Mouse (Mus musculus): Measurements from ENCODE around the gene Serinc5.

The Serinc5 gene

DNA sequence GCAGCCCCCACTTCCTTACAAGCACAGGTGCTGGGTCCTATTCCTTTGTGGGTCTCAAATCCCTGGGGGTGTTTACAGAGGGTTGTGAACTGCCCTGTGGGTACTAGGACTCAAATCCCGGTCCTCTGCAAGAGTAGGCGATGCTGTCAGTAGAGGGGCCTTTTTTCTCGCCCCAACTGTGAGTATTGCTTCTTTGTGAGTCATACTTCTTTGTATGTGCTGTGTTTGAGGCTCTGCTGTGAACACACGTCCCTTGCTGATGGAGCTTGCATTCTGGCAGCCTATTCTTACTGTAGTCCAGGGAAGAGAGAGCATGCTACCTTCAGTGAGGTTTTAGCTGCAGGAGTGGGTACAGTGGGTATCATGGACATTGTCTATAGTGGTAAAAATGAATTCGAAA lies 4.3 kb downstream of the Serinc5 start:
- no peak for DNase-seq (ENCODE audit: low spot score)

DNA sequence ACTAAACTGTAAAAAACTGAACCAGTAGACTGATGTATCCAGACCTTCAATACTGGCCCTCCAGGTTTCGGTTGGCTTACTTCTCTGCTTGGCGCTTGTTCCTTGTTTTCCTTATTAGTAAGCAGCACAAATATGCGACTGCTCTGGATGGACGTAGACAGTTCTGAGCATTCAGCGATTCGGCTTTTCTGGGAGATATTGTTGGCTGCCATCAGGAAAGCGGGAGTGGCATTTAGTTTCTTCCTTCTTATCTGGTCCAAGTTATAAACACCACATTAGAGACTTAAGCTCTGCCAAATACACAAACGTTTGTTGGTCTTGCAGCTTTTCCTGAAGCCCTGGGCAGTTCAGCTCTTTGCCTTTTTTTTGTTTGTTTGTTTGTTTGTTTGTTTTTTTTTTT lies 5.6 kb downstream of the Serinc5 start:
- DNase-seq (ENCODE audit: low spot score) = no peak

DNA sequence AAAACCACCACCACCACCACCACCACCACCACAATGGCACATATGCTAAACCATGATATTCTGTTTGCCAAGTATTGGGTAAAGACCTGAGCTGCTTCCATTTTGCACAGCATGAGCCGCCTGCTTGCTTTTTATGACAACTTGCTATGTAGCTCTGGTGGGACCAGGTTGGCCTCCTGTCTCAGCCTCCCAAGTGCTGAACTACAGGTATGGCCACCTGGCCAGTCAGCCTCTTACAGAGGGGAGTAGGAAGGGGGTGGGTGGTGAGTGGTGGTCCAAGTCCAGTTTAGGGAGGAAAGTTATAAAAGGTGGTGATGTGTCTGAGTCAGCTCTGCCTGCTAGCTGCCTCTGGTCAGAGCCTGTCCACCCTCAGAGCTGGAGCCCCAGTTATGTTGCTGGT lies 15.3 kb downstream of the Serinc5 start:
- no peak for DNase-seq (ENCODE audit: low spot score)

DNA sequence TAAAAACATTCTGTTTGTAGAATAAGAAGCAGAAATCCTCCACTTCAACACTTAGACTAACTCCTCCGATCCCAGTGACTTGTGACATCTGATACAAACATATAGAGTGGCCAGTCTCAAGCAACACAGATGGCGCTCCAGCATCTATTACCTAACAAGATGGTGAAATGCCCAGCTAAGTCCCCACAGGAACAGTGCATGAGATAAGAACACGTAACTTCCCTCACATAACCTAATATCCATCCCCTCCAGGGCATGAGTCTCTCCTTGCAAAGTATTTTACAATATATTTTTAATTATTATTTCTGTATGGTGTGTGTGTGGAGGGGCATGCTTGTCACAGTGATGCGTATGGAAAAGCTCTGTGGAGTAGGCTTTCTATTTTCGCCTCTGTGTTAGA lies 15.8 kb downstream of the Serinc5 start:
- no peak for DNase-seq (ENCODE audit: low spot score)

DNA sequence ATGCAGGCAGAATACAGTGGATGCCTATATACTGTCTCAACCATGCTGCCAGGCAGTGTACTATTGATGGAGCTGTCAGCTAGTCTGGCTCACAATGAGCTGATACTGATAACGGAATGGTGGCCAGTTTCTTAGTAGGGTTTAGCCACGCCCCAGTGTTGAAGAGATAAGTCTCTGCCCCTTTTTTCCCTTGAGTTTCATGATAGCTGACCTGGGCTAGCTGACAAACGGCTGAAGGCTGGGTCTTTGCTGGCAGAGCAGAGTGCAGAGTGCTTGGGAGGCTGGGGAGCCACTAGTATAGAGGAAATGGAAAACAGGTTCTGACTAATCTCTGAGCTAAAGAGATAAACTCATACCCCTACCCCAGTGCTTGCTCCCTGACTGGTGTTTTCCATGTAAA lies 18.6 kb downstream of the Serinc5 start:
- no peak for DNase-seq (ENCODE audit: low spot score)

DNA sequence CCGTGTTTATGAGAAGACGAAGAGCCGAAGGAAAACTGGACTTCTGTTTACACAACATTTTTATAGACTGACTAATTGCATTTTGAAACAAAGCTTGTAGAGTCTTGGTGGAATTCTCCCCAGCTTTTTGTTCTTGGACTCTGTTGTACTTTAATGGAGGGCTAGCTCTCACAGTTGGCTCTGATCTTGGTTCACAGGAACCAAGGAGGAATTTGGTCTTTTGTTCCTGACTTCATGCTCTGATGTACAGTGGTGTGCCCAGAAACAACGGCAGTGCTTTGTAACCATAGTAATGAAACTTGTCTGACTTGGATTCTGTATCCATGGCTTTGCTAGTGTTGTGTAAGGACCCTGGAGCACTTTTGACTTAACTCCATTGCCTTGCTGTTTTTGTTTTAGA lies 20.6 kb downstream of the Serinc5 start:
- no peak for DNase-seq (ENCODE audit: low spot score)

DNA sequence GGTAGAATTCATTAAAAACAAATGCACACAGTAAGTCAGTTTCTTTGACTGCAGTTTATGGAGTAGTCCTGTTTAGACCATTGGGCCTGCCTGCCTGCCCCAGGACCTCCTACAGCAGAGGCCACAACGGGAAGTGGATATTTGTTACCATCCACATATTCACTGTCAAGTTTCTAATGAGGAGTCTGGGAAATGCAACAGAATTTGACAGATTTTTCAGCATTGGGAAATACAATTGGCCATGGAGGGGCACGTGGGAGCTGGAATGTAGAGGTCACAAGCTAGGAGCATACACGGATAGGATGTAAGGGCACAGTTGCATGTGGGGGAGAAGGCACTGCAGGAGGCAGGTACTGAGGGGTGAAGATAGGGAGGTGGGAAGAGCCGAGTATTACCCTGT lies 21.7 kb downstream of the Serinc5 start:
- DNase-seq (ENCODE audit: low spot score) = no peak

DNA sequence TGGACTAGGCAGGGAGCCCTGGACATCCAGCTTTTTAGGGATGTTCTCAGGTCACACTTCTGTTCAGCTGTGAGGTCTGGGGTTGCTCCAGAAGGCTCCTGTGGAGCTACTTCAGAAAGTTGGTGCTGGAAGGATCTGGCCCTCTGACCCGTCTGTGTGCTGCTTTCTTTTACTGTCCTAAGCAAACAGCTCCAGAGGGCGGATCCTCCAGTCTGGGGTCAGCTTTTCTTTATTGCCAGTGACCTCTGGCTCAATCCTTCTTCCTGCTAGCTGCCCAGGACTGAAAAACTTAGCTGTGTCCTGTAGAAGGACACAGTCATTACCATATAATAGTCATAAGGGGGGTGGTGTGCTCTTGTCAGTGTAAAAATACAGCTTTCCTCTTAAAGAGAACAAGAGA lies 24.1 kb downstream of the Serinc5 start:
- no peak for DNase-seq (ENCODE audit: low spot score)

DNA sequence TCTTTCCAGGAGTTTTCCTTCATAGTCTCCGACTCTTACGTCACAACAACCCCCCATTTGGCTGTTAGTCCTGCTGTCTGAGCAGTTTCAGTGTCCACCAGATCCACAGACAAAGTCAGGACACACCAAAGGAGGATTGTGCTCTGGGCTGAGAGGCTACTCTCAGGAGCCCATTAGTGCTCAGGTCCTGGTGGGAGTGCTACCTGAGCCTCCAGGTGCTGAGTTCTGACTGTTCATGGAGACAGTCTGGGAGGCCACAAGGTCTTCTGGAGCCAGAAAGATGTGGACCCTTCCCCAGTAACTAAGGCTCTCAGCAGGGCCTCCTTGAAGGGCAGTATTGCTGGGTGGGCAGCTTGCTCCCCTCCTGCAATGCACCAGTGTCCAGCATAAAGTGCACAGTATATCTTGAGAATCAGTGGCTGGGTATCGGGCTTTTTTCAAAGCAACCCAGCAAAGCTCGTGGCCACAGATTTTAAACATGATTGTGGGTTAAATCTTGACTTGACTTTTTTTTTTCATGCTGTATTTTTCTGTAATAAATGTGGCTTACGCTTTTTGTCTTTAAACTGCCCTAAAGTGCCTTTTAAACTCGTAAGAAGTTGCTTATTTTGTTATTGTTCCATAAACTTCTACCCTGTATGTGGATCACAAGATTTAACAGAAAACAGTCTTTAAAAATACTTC lies 25.5 kb downstream of the Serinc5 start:
- DNase-seq (ENCODE audit: low spot score) = no peak

DNA sequence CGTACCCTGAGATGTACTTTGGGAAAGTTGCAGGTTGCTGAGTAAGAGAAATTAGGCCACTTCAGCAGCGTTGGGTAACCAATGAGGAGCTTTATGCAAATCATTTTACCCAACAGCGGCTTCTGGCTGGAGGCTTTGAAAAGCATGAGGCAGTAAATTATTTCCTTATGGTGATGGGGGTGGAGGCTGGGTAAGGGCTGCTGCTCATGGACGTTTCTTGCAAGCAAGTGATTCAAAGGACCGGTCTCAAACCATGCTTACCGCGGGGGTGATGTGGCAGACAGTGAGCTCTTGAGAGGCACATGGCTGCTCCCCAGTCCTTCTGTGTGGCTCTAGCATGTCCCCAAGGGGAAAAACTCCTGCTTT lies 26.0 kb downstream of the Serinc5 start:
- DNase-seq (ENCODE audit: low spot score) = peak; percentile 78

DNA sequence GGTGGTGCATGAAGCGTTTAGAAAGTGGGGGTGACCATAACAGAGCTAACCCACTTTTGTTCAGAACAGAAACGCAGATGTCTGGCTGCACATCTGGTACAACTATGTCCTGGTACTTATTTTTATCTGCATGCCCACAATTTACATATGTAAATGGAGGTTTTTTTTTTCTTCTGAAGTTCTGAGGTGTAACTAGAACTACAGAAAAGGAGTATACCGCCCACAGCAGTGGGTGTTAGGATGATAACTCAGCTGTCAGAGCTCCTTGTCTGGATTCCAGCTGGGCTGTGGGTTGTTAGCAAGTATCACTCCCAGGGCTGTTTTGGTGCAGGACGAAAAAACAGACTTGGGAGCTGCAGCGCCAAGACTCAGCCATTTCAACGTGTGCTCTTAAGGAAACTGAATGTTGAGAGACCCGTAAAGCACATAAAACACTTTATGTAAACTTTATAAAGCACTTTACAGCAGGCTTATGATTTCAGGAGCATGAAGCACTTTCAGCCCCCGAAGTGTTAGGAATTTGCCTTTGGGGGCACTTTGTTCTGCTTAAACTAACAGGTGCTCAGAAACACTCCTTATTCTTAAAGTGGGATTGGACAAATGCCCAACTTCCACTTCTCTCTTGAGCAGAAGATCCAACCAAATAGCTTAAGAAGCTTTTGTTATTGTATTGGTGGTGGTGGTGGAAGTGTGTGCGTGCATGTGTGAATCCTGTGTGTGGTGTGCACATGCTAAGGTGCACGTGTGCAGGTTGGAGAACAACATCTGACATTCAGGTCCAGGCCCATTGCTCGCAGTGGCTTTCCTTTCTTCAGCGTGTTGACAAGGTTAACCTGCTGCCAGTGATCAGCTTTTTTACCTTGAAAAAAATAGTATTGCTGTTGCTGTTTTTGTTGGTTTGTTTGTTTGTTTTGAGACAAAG lies 28.5 kb downstream of the Serinc5 start:
- DNase-seq (ENCODE audit: low spot score) = no peak

DNA sequence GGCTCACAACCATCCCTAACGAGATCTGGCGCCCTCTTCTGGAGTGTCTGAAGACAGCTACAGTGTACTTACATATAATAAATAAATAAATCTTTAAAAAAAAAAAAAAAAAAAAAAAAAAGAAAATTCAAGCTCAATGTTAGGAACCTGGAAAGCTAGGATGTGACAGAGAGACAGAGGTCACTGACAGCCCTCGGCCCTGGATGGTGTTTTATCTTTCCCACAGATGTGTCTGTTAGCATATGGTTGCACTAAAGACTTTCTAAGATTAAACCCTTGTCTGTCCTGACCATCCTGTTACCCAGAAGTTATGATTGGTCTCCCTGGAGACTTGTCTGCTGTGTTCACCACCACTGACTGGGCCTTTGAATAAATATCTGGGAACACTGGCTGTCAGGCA lies 33.3 kb downstream of the Serinc5 start:
- no peak for DNase-seq (ENCODE audit: low spot score)

DNA sequence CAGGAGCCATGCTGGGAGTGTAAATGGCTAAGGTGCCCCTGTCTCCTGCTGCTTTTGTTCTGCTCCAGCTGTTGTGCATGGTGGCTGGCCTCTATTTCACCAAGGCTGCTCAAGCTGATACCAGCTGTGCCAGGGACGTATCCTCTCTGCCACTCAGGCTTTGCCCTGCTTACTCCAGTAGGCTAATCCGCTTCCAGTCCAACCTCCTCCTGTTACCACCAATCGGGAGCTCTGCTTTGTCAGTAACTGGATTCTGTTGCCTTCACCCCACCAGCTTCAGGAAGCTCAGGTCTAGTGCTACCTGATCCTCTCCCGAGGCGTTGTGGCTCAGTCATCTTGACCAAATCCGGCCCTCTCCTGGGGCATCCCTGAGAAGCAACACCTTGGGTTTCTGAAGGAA lies 33.9 kb downstream of the Serinc5 start:
- DNase-seq (ENCODE audit: low spot score) = peak; percentile 21

DNA sequence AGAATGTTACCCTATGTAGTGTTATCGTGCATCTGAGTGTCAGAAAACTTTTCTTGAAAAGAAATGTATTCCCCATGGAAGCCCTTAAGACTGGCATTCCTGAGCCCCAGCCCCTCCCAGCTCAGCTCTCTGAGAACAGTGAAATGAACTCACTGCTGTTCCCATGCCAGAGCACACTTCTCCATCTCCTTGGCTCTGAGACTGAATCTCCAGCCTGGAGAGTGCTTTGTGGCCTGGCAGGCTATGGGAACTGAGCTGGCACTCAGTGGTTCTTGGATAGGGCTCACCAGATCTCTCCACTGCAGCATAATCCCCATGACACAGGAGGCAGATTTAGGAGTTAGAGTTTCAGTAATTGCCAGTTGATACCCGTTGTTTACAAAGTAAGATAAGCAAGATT lies 36.8 kb downstream of the Serinc5 start:
- DNase-seq (ENCODE audit: low spot score) = no peak

DNA sequence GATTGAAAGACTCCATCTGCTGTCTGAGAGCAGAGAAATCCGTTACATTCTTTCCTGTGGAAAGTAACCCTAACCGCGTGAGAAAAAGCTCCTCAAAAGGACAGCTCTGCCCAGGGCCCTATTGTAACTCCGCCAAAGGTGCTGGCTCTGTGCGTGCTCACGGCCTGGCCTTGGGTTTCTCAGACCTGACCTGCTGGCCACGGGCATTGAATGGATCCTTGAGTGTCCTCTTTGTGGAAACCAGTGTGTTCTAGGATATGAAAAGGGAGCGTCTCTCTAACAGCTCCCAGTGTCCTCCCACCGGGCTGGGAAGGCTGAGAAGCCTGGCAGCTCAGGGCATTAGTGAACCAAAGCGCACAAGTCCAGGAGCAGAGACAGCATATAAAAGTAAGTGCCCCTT lies 38.2 kb downstream of the Serinc5 start:
- DNase-seq (ENCODE audit: low spot score) = no peak

DNA sequence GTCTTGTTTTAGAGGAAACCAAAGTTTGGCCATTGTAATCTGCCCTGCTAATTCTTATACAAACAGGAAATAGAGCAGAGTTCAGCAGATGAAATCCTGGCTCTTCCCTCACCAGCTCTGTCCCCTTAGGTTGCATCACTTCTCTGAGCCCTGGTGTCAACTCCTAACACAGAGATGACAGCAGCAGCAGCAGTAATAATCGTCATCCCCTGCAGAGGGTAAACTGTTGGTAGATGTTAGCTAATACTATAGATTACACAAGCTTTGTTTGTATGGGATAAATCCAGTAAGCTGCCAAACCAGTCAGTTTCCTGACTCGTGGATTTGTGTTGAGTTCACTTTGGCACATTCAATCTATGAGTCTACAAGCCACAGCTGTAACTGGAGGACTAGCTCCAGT lies 40.1 kb downstream of the Serinc5 start:
- DNase-seq (ENCODE audit: low spot score) = no peak

DNA sequence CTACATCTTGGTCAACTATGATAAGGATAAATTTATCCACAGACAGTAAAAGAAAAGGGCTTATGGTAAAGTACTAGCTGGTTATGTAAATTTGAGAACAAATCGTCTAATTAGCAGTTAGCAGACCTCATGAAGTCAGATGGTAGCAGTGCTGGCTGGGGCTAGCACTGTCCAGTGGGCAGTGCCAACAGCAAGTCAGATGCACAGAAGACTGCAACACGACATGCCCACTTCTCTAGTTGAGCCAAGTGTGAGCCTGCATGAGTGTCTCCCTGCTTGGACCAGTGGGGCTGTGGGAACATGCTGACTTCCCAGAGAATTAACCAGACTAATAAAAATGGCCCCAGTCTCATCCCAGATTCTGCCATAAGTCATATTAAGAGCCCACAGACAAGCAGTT lies 41.6 kb downstream of the Serinc5 start:
- DNase-seq (ENCODE audit: low spot score) = no peak

DNA sequence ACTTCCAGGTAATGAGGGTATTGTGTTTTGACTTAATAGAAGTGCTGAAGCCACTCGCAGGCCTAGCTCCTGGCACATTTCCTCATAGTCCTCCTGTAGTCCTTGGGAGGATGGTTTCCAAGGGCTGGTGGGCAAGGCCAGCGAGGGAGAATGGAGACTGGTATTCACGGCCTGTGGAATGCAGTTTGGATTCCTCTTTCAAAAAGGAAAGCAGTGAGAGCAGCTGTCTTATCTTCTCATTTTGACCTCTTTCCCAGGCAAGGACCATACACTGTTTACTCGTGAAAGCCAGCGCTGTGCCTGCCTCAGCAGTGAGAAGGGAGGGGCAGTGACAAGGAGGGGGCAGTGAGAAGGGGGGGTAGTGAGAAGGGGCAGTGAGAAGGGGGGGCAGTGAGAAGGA lies 42.4 kb downstream of the Serinc5 start:
- peak; percentile 66 for DNase-seq (ENCODE audit: low spot score)

DNA sequence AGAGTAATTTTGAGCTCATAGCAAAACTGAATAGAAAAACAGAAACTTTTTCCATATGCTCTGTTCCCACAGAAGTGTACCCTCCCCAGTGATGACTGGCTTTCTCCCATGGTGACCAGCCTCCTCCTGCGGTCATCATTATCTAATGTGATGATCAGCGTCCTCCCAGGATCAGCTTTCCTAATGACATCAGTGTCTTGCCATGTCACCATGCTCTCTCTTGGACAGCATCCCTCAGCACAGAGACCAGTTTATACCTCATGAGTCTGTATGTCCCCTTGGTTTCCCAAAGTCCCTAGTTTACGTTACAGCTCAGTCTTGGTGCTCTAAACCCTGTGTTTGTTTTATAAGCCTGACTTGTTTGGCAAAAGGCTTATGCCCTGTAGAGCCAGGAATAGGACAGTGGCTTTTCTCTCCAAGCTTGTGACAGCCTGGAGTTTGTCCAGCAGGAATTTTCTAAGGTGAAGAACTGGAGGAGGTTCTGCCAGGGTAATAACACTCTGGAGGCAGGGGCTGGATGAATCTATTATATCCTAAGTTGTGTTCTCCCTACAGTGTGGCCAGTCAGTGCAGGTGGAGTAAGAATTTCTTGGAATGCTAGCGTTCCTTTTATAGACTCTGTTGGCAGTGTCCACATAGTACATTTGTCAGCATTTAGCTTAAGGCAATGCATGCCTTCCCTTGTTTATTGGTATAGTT lies 46.1 kb downstream of the Serinc5 start:
- no peak for DNase-seq (ENCODE audit: low spot score)

DNA sequence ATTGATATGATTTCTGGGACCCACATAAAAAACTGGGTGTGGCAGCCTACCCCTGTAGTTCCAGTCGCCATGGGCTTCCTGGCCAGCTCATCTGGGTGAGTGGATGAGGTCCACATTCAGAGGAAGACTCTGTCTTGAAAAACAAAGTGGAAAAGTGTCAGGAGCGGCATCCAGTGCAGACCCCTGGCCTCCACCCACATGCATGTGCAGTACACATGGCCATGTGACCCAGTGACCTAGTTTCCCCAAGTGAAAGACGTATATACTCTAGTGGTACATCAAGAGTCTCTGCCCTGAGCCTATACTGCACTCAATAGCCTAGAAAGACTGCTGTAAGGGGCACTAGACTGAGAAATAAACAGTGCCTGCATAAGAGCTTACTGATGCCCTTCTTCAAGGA lies 48.7 kb downstream of the Serinc5 start:
- no peak for DNase-seq (ENCODE audit: low spot score)

DNA sequence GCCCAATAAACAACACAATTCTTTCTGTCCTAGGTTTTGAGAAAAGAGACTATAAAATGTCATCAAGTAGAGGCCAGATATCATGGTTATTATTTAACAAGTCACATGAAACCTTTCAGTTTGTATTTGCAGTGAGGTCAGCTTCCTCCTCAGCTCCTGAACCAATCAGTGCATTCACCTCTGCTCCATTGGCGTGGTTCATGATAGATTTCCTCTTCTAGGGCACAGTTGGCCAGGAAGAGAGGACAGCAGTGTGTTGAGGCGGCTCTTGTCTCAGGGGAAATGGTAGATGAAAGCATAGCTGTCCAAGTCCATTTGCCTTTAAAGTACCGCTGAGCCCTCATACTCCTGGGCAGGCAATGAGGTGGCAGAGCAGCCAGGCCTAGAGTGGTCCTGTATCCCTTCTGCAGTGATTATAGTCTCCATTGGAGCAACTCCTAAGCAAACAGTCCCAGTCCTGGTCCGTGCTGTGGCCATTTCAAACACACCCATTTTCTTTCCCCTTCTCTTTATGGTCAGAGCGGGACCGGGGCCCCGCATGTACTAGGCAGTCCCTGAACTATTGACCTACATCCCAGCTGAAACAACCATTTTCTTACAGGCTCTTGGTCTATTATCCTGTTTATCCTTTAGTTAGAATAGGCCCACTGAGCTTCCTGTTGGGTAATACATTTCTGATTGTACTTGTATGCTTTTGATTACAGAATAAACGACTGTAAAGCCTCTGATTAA lies 51.8 kb downstream of the Serinc5 start:
- no peak for DNase-seq (ENCODE audit: low spot score)

DNA sequence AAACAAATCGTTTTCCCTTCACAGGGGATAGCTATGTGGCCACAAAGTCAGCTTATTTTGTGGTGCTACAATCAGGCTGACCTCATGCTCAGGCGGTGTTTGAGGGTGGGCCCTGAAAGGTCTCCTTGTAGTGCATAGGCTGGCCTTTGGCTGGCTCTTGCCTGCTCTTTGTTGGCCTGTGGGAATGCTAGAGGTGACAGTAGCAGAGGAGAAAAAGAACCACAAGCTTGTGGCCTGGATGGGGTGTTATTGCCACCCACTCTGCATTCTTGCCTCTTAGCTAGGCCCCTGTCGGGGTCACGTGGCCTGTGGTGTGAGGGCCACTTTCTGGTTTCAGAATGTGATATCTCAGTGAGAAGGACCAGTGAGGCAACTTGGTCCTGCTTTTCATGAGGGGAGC lies 54.1 kb downstream of the Serinc5 start:
- no peak for DNase-seq (ENCODE audit: low spot score)

Data from ovary, adult 18-20 months (tissue).